Mouse (Mus musculus) left cerebral cortex, adult 8-10 months (tissue): ENCODE results near the gene Psmb11. TPM values are rescaled to one million over a fixed set of nuclear protein-coding genes. Genes with fewer than 3 reads are reported as not detected.
A peak's percentile ranks its signal among the peaks of the same experiment; 100 is the strongest.

Experiments used
- DNase-seq, 2 experiments: peaks; one replicate each; pipeline ENCODE4 v3.0.0; 2022; ENCODE audit warnings: low spot score in 2 of 2
- total RNA-seq, 4 experiments: library from RNA; stranded (reverse); gene quantifications; 2 replicates each; pipeline ENCODE4 v1.2.4; 2022

The Psmb11 gene
- total RNA-seq: under 1 TPM in 3 of 4 experiments, not detected in 1; 0.14 to 0.63 (median 0.14) TPM

DNA sequence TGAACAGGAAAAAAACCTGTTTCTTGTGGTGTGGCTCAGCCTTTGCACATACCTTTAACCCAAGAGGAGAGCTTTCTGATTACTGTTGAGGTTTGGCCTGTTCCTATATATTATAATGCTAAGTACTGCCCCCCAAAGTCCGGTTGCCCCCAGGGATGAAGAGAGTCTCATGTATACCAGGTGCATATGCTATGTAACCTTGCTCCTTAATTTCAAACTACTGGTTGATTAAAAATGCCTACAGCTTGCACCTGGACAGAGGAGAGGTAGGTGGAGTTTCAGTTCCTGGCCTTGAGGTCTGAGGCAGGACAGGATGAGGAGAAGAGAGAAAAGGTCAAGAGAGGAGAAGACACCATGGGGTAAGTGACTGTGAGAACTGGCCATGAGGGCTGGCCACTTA is at the start of gene Psmb11:
TSS of gene Psmb11 (plus strand) at position 301 of the 400 bp plus-strand sequence.
- DNase-seq: no peak

DNA sequence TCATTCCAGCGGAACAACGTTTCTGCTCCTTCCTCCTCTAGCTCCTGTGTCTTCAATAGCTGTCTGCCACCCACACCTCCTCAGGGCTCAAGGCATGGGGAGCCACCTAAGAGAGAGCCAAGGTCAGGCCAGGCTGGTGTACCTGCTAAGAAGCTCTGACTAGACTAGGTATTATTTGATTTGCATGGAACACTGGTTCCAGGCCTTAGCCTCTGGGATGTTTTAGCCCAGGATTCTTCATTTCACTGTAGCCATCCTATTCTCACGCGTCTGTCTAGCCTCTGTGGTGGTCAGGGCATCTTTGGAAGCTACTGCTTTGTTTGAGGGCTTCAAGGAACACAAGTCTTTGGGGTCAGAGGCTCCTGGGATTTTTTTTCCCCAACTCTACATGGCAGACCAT is 49.1 kb upstream of the Psmb11 start:
- no peak for DNase-seq

DNA sequence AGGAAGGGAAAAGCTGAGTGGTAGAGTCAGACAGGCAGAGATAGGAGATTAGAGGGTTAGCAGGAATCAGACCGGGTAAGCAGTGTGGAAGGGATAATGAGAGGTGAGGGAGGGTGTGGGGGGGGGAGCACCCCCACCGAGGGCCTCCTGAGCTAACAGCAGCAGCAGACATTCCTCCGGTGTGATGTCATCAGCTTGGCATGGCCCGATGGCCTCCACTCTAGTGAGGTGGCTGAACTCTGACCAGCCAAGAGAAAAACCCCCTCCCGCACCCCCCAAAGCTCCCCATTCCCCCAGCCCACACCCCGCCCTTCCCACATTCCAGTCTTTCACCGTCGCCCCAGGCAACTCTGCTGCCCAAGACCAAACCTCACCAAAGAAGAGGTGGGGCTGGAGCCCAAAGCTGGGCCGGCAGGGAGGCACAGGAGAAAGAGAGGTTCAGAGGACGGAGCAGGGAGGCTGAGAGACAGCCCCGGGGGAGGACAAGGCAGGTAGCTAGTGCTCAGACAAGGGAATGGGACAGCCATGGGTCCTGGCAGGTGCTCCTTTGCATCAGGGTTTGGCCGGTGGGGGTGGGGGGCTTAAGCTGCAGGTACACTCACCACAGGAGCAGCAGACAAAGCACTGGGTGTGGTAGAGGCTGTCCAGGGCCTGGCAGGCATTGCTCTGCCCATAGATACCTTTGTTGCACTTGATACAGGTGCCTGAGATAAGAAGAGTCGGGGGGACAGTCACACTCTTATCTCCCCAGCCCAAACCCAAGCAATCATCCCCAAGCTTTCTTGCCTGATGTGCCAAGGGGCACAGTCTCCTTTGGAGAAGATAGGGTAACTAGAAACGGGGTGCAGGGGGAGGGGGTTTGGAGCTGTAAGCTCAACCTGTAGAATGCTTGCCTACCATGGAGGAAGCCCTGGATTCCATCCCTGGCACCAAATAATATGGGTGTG is 48.2 kb upstream of the Psmb11 start:
- no peak for DNase-seq

DNA sequence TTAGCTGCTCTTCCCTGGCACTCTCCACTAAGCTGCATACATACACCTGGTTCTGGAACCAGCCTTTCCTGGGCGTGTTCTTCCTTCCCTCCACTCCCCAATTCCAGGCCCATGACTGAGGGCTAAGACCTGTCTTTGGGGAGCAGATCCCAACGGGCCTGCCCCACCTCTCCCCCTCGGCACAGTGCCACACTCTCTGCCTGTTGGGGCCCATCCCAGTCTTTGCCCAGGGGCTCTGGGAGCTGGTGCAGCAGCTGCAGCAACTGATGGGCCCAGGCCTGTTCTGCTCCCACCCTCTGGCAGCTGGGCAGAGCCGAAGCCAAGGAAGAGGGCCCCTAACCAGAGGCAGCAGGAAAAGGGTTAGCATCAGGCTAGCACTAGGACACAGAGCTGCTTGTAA is 47.0 kb upstream of the Psmb11 start:
- no peak for DNase-seq

DNA sequence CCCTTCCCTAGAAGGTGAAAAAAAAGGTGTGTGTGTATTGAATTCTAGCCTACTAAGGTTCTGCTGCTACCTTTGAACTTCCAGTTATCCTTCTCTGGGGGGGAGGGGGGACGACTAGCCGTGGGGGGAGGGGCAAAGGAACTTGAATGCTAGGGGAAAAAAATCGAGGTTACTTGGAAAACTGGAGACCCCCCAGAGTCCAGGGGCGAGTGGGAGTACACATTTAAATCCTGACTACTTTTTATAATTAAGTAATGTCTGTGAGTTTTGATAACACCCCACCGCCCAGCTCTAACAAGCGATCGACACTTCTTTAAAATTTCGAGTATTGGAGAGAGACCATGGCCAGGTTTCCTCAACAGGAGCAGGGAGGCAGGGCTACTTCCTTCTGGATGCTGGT is 46.2 kb upstream of the Psmb11 start:
- DNase-seq: no peak

DNA sequence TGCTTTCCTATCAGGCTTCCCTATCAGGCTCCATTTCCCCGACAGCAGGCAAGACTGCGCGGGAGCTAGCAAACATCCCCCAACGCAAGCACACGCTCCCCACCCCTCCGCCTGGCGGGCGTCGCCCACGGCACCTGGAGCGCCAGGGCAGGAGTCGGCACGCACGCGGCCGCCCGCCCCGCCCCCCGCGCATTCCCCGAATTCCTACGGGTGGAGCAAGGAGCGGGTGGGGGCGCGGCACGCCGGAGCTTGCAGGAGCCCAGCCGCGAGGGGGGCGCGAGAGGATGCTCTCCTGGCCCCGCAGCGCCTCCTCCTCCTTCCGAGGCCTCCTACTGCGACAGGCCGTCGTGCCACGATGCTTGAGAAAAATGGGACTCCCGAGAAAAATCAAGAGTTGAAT is 45.6 kb upstream of the Psmb11 start:
- DNase-seq: no peak

DNA sequence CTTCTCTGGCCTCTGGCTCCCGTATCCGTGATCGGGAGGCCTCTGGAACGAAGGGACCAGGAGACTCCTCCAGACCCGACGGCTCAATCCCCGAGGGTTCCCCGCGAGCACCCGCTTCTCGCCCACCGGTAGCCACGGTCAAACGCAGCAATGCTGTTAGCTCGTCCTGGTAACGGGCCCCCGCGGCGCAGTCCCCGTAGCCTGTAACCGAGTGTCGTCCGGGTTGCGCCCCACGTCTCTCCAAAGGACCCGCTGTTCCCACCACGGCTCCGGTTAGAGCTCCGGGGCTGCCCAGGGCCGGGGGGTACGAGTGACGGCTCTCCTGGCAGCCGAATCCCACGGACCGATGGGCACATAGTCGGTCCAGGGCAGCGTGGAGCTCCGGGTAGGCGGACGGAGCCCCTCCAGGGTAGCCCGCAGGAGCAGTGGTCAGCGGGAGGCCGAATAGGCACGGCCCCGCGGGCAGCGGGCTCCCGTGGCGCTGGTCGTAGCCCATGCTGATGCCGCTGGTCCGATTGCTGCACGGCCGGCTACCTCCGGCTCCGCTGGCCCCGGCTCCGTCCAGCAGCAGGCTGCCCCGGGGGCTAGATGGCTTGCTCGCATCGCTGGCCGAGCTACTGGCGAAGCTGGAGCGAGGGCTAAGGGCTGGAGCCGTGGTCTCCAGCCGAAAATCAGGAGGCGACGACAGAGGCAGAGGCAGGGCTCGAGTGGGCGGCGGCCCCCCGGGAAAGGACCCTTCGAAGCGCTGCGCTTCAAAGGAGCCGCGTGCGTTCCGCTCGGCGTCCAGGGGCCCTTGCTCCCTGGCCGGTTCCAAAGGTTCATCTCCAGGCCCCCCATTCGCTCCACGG is 44.8 kb upstream of the Psmb11 start:
- DNase-seq: no peak

DNA sequence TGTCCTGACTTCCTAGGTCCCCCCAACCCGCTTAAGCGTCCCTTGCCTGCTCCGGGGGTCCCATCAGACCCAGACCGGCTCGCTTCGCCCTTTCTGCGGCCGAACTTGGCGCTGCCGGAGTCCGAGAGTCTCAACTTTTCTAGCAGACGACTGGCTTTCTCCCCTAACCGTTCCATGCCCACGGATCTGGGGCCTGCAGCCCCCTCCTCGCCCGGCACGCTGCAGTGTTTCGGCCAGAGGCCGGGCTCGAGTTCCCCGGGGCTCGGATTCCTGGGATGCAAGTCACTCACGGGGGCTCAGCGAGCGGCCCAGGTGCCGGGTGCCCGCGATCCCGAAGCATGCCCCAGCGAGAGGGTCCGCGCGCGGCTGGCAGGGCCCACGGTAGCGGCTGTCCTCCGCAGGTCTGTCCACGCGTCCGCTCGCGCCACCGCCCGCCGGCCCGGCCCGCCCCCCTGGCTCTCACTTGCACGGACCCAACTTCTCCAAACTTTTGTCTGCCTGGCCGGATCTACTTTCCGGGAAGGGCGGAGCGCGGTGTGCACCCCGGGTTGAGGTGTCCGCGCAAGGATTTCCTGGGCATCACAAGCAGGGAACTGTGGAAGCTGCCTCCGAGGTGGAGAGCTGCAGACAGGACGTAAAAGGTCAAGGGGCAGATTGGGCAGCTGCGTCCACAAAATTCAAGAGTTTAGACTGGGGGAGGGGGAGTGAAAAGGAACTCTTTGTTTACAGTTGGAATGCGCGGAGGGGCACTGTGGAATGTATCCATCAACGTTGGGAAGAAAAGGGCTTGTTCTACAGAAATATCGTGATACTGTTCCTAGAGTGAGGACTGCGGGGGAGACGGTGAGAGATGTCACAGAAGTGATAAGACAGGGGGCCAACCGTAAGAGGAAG is 43.9 kb upstream of the Psmb11 start, which contains the start of gene Ajuba:
TSS of gene Ajuba (minus strand) at position 470 of the 894 bp plus-strand sequence.
- DNase-seq: peak in 1 of 2 experiments; percentile 46

DNA sequence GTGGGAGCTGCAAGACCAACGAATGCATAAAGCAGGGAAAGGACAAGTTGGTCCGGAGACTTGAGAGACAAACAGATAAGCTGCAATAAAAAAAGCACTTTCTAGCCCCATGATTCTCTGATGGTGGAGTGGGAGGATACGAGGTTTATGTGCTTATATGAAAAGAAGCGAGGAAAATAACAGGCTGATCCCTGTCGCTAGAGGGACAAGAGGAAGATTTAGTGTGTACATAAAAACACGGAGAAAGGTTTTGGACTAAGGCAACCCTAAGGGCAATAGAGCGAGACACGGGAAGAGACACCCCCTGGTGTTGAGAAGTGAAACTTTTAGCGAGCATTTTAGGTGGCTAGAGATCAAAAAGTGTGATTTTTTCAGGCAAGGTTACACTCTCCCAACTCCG is 43.2 kb upstream of the Psmb11 start:
- DNase-seq: no peak

DNA sequence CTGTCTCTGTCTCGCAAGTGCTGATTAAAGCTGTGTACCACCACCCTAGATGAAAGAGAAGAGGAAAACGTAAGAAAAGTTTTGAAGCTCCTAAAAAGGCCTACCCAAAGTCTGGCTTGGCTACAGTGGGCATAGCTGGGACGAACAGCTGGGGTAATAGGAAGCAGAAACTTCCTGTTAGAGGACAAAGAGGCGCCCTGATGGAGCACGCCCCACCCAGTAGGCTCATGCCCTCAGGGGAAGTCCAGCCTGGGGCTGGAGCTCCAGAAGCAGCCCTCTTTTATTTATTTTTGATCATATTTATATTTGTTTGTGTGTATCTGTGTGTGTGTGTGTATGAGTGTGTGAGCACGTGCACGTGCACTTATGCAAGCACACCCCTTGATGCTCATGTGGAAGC is 41.6 kb upstream of the Psmb11 start:
- no peak for DNase-seq

DNA sequence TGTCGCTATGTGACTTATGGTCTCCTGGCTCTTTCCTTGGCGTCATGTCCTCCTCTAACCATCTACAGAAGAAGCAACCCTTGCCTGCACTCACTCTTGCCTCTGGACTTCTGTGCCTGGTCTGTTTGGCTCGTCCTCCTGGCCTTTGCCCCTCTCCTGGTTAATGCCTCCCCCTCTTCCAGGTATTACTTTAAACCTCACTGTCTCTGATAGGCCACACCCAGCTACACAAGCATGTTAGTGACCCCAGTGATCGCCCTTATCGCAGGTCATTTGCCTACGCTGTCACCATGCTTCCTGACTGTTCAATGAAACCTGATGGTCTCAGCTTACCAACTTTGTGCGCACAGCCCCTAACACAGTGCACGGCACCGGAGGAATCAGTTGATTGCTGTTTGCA is 38.7 kb upstream of the Psmb11 start:
- no peak for DNase-seq

DNA sequence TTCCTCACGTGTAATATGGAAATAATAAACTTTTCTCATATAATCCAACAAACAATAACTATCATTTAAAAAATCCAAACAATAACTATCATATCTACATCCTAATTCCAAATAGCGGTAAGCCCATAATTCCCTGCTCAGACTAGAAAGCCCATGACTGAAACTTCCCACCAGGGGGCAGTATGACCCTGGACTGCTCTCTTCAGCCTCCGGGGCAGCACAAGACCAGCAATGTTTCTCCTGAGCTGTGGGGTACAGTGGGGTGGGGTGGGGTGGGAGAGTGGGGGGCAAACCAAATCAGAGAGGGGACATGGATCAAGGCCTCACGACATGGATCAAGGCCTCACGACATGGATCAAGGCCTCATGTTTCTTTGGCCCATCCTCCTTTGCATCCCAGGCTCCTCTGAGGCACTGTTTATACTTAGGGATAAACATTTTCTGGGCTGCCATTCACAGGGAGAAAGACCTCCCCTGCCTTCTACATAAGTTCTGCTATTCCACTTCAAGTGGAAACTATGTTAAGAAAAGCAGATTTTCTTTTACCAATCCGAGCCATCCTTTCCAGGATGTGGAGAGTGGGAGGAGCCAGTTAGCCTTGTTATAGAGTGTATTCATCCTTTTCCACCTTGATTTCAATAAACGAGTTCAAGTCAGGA is 37.4 kb upstream of the Psmb11 start:
- DNase-seq: no peak

DNA sequence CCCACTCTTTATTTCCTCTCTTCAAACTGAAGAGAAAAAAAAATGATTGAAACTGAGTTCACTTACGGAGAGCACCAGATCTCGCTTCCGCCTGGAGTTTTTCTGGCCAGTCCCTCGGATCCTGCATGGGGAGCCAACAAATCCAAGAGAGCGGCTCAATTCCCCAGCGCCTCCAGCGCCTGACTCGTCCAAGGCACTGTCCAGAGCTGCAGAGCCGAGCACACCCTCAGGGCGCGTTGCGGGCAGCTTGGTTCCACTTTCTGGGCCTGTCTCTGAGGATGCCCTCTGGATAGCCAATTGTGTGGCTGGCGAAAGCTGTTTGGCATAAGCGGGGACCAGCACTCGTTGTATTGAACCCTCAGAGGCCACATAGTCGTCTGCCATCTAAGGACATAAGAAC is 30.2 kb upstream of the Psmb11 start:
- no peak for DNase-seq

DNA sequence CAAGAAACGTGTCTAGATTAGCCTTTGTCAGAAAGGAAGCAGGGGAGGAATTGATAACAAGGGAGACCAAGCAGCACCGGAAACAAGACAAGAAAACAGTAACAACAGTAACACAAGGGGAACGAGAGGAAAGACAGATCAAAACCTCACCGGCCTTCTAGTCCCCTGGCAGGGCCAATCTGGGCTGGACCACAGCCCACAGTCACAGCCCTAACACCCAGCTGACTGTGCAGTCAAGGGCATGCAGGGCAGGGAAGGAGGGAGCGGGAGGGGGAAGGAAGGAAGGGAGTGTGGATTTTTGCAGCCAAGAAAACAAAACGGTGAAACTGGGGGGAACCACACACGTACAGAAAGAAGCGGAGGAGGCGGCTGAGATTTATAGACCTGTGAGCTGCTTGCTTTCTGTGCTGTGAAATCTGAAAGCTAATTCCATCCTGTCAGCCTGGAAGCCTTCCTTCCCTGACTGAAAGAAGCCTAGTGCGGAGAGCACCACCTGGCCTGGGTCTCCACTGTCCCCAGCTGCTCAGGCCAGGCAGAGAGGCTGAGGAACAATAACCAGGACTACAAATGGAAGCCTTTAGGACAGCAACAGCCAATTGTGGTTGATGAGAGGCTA is 28.8 kb upstream of the Psmb11 start:
- peak in 1 of 2 experiments; percentile 55 for DNase-seq

DNA sequence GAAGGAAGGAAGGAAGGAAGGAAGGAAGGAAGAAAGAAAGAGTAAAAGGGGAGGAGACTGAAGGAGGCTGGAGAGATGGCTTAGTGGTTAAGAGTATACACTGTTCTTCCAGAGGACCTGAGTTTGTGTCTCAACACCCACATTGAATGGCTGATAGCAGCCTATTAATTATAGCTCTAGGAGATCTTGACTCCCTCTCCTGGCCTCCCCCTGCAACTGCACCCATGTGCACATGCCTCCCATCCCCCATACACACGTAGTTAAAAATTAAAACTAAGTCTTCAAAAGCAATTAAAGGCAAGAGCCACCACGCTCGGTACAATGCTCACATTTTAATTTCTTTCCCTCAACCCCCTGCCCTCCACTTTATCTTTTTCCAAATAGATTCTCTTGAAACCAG is 27.2 kb upstream of the Psmb11 start:
- DNase-seq: no peak

DNA sequence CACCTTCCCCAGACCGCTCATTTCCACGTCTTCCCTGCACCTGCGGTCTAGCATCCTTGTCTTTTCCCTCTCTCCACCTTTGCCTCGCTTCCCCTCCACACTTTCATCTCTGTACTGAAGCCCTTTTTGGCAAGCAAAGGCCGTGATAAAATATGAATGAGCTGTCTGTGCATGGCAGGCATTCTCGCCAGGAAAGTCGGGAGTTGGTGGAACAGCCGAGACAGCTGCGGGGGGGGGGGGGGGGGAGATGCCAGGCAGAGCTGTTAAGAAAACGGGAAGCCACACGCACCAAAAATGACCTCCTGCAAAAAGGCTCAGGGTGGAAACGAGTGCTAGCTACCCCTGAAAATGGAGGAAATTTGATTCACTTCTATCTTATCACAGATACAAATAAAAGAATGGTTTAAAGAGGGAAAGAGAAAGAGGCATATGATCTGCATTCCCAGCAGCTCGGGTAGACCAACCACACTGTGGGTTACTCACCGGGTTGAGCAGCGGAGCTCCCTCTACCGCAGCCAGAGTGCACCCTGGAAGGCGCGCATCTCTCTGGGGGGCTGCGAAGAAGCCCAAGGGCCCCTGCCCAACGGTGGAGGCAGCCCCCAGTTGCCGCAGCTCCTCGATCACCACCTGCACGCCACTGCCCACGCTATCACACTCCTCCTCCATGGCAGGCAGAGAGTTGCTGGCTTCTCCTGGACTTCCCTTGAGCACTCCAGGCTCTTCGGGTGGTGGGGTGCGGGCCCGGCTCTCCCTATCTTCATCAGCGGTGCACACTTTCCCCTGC is 26.4 kb upstream of the Psmb11 start:
- peak in 1 of 2 experiments; percentile 52 for DNase-seq

DNA sequence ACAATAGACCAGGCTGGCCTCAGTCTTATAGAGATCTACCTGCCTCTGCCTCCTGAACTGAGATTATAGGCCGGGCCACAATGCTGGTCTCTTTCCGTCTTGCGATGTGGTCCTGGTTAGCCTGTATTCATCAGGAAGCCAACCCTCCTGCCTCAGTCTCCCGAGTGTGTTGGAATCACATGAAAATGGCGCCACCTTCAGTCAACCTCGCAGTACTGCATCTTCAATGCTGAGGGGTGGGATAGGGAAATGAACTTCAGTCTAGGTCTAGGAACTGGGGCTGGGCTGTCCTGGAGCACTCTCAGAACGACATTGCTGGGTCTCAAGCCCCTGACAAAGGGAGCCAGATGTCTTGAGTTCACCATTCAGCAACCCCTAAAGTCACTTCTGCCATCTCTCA is 24.1 kb upstream of the Psmb11 start:
- no peak for DNase-seq

DNA sequence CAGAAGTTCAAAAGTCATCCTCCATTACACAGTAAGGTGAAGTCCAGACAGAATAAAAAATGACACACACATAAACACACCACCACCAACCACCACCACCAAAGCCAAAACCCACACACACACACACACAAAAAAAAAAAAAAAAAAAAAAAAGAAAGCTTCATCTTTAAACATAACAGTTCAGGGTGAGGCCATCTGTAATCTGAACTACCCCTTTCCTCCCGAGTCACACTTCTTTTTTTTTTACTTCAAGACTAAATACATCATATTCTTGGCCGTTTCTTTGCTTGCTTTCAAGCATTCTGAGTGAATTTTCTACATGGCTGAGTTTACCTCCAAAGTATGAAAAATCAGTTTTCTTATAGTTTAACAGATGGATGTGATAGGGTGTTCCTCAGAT is 19.6 kb upstream of the Psmb11 start:
- DNase-seq: no peak

DNA sequence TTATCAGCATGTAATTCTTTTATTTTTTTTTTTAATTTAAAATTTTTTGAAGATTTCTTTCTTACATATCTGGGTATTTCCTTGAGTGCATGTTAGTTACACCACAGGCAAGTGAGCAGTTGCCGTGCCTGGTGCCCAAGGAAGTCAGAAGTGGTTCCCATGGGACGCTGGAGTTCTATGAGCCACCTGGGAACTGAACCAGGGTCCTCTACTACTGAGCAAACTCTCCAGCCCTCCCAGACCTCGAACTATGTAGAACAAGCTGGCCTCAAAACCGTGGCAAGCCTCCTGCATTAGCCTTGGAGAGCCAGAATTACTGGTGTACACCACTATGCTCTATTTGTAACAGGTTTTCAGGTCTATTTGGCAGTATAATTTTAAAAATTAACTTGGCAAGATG is 18.6 kb upstream of the Psmb11 start:
- DNase-seq: no peak
